Mouse (Mus musculus) heart, embryonic 13.5 days (tissue): ENCODE data around the gene Slc22a15. TPM values are rescaled to one million over a fixed set of nuclear protein-coding genes. Genes with fewer than 3 reads are reported as not detected.

ENCODE experiments used
- ATAC-seq: fragments of 200-750 bp; cut with Nextera tagmentation; 2 replicates; pipeline ENCODE4 v1.8.0; 2017; ENCODE audit warnings: moderate TSS enrichment; ENCODE audit not compliant: insufficient number of reproducible peaks, low FRiP score, low TSS enrichment; ENCODE audit errors: extremely low read depth
- H3K27ac ChIP-seq: fragments of 300-500 bp; sonication (generic); replicated peaks from 2 replicates; pipeline ENCODE4 v1.5.1; 2015; ENCODE audit warnings: moderate library complexity, mild to moderate bottlenecking, inconsistent platforms
- H3K27me3 ChIP-seq: fragments of 300-500 bp; sonication (generic); replicated peaks from 2 replicates; pipeline ENCODE4 v1.6.1; 2015; ENCODE audit warnings: mild to moderate bottlenecking, inconsistent platforms
- H3K36me3 ChIP-seq: fragments of 300-500 bp; sonication (generic); 2 replicates; pipeline ENCODE4 v1.6.1; 2015; ENCODE audit warnings: mild to moderate bottlenecking, inconsistent platforms
- H3K4me1 ChIP-seq: fragments of 300-500 bp; sonication (generic); 2 replicates; pipeline ENCODE4 v1.6.1; 2015; ENCODE audit warnings: inconsistent platforms
- H3K4me2 ChIP-seq: fragments of 300-500 bp; sonication (generic); 2 replicates; pipeline ENCODE4 v1.6.1; 2015; ENCODE audit warnings: inconsistent platforms, mild to moderate bottlenecking, moderate library complexity
- H3K4me3 ChIP-seq: fragments of 300-500 bp; sonication (generic); 2 replicates; pipeline ENCODE4 v1.5.1; 2015; ENCODE audit warnings: moderate library complexity, mild to moderate bottlenecking, inconsistent platforms
- H3K9ac ChIP-seq: fragments of 300-500 bp; sonication (generic); 2 replicates; pipeline ENCODE4 v1.6.1; 2015; ENCODE audit warnings: inconsistent platforms, mild to moderate bottlenecking, moderate library complexity
- H3K9me3 ChIP-seq: fragments of 300-500 bp; sonication (generic); 2 replicates; pipeline ENCODE4 v1.6.1; 2016; ENCODE audit warnings: inconsistent platforms
- WGBS: fragments of 180-500 bp; shearing (Covaris S2); methylation state at CpG from one replicate; pipeline ENCODE4 v1.1.7; 2015; ENCODE audit warnings: mixed read lengths; 5-methylcytosine and 5-hydroxymethylcytosine counted together
- polyA plus RNA-seq: library from polyadenylated mRNA; unstranded; fragments of >200 nt; fragmentation: Nextera tagmentation; extraction: Ambion mirVana; gene quantifications from 2 replicates; pipeline ENCODE4 v1.2.1, GENCODE M21; 2015

The Slc22a15 gene
- polyA plus RNA-seq, 1 experiment from 2014 or later: 5.2 TPM

DNA sequence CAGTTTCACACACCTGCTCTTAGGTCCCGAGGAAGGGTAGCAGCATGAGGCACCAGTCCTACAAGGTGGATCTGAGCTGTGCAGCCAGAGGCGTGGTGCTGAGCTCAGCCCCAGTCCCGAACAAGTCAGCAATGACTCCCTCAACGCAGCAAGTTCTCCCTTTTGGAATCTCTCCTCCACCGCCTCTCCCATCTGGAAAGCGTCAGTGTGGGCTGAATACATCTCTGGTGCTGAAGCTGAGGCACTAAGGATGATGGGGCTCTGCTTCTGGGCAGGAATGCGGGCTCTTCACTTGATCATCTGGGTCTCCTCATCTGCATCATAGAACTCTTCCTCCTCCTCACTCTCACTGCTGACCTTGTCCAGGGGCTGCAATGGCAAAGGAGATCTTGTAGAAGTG lies 64.1 kb downstream of the Slc22a15 start:
- H3K4me2 ChIP-seq: no peak overlapping the region
- no peak for ATAC-seq
- no peak overlapping the region for H3K4me3 ChIP-seq
- peaks cover 70% of the 10 kb centered on the region for H3K36me3 ChIP-seq
- WGBS: 56% methylated on average over 7 of the region's 7 CpGs
- H3K4me1 ChIP-seq: no peaks in the 10 kb centered on the region
- H3K27me3 ChIP-seq: no peaks in the 10 kb centered on the region
- no peak overlapping the region for H3K9ac ChIP-seq
- H3K9me3 ChIP-seq: no peaks in the 10 kb centered on the region
- H3K27ac ChIP-seq: no peak overlapping the region

DNA sequence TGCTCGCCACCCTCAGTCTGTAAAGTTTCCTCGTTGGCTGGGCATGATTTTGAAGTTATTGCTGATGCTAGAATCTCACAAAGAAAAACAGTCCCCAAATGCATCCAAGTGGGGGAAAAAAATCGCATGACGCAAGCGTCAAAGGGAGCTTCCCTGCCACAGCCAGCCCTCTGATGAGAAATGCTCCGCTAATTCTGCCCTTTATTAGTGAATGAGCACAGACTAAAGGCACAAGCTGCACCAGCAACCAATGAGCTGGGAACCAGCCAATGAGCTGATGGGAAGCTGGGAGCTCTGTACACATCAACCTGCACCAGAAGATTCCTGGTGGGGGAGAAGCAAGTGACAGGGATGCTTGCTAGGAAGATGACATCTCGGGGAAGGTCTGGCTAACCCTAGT lies 64.5 kb downstream of the Slc22a15 start:
- WGBS: 85% methylated on average over 7 of the region's 7 CpGs
- no peak for ATAC-seq

DNA sequence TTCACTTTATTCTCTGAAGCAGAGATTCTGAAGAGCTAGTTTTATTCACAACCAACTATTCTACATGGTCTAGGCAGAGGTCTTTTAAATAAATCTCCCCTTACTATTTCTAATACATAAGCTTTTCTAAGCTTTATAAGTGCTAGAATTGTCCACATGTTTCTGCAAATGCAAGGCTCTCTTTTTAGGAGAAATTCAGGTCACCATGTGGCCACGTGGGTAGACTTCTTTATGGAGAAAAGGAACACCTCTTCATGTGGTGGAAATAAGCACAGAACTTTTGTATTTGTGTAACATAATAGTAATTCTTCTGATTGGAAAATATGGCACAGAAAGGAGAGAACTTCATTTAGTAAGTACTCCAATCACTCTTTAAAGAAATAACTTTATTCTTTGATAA lies 70.2 kb downstream of the Slc22a15 start:
- Histone ChIP-seq H3K9me3 (no peaks in the 10 kb centered on the region), H3K36me3 (peaks cover 18% of the 10 kb centered on the region), H3K27me3 (no peaks in the 10 kb centered on the region), H3K4me1 (peaks cover 10% of the 10 kb centered on the region), H3K9ac (no peak overlapping the region), H3K4me3 (no peak overlapping the region), H3K4me2 (no peak overlapping the region), H3K27ac (no peak overlapping the region)
- ATAC-seq: no peak
- WGBS: 66% methylated on average over 1 of the region's 1 CpGs

More for the DNA sequence above, 64.5 kb downstream of the Slc22a15 start:
- no peaks in the 10 kb centered on the region for H3K4me1 ChIP-seq
- no peak overlapping the region for H3K4me3 ChIP-seq
- no peaks in the 10 kb centered on the region for H3K27me3 ChIP-seq
- H3K27ac ChIP-seq: no peak overlapping the region
- H3K4me2 ChIP-seq: no peak overlapping the region
- peaks cover 70% of the 10 kb centered on the region for H3K36me3 ChIP-seq
- no peak overlapping the region for H3K9ac ChIP-seq
- H3K9me3 ChIP-seq: no peaks in the 10 kb centered on the region

DNA sequence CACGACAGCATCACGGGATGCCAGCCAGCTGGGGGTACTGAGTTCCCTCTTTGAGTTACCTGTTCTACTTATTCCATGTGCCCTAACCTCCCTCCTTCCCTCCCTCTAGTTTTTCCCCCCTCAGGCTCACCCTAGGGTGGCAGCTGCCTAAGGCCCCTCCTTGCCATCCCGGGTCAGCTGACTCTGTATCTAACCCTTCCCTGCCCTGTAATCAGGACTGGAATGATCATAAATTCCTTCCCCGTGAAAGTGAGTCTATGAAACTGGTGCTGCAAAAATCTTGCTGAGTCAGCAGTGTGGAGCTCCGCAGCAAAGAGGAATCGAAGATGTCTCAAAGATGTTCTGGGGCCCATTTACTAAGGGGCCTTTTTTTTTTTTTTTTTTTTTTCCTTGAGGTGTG lies 72.9 kb downstream of the Slc22a15 start:
- no peak overlapping the region for H3K4me3 ChIP-seq
- ATAC-seq: no peak
- 60% methylated on average over 6 of the region's 6 CpGs for WGBS

DNA sequence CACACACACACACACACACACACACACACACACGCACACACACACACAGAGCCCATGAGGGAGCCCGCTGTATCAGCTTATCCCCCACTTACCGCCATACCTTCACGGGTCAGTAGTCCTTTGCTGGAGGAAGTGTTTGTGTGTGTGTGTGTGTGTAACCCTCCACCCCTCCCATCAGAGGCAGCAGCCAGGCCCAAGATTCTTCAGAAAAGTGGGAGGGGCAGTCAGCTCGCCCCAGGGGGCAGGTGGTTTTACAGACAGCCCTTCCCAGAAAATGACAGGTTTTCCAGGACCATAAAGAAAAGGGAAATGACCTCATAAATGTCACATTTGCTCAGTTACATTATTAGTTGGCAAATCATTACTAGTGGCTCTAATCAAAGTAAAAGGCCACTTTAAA lies 75.4 kb downstream of the Slc22a15 start, which contains the start of gene Mab21l3:
Mab21l3 (minus strand) TSS at position 144 of the 400 bp plus-strand sequence.
- no peak within 1 kb of the TSS for H3K4me3 ChIP-seq
- 77% methylated on average over 5 of the region's 5 CpGs for WGBS
- H3K4me2 ChIP-seq: no peak within 1 kb of the TSS
- H3K4me1 ChIP-seq: peaks cover 10% of the 10 kb centered on the region
- no peaks in the 10 kb centered on the region for H3K36me3 ChIP-seq
- no peak within 1 kb of the TSS for H3K27ac ChIP-seq
- H3K9ac ChIP-seq: no peak within 1 kb of the TSS
- no peaks in the 10 kb centered on the region for H3K9me3 ChIP-seq
- H3K27me3 ChIP-seq: no peaks in the 10 kb centered on the region
- no peak for ATAC-seq

More for the DNA sequence above, 72.9 kb downstream of the Slc22a15 start:
- Histone ChIP-seq H3K9me3 (no peaks in the 10 kb centered on the region), H3K4me2 (no peak overlapping the region), H3K4me1 (peaks cover 10% of the 10 kb centered on the region), H3K27me3 (no peaks in the 10 kb centered on the region), H3K27ac (no peak overlapping the region), H3K9ac (no peak overlapping the region), H3K36me3 (0 out of 2 replicates have a peak, but pooled peaks cover 3% of the 10 kb centered on the region)

DNA sequence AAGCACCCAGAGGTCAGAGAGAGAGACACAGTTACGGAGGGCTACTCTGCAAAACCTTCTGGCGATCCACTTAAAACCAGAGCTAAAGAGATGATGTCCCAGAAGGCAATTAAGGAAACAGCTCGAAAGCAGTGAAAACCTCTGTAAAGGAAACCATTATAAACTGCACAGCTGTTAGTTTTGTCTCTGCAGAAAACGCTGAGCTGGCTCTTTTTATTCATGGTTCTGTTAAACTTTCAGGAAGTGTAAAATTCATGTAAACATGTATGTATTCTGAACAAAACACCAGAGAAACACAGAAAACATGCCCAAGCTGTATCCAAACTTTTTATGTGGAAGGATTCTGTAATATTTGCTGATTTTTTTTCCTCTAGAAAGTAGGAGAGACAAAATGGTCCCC lies 78.2 kb downstream of the Slc22a15 start:
- H3K4me2 ChIP-seq: no peak overlapping the region
- no peak overlapping the region for H3K27ac ChIP-seq
- H3K4me1 ChIP-seq: no peaks in the 10 kb centered on the region
- H3K4me3 ChIP-seq: no peak overlapping the region
- no peak overlapping the region for H3K9ac ChIP-seq
- H3K36me3 ChIP-seq: no peaks in the 10 kb centered on the region
- no peaks in the 10 kb centered on the region for H3K9me3 ChIP-seq
- no peak for ATAC-seq
- WGBS: 70% methylated on average over 4 of the region's 4 CpGs
- H3K27me3 ChIP-seq: no peaks in the 10 kb centered on the region

DNA sequence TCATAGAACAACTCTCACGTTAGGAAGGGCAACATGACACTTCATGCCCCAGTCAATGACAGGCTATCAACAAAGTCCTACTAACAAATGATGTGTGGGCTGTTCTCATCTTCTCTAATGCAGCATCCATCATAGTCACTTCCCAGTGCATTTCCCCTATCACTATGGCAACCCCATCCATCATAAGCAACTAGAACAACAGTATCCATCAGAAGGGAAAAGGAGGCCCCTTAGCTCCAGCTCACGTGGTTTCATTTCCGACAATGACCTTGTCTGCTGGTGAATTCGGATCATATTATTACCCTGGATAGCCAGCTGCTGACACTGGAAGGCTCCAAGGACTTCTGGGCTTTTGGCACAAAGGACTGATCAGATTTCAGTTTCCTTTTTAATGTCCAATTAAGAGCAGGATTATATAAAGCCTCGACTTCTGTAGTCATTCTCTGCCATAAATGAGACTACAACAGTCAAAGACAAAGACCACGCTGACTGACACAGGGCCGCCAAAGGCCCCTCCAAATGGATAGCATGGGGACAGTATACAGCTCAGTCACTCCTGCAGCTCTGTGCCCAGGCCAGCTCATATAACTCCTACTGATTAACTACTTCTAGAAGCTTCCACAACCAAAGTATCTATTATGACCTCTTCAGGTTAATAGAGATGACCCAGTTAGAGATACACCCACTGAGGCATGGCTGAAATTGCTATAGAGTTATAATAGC lies 81.7 kb downstream of the Slc22a15 start:
- H3K27me3 ChIP-seq: no peaks in the 10 kb centered on the region
- ATAC-seq: no peak
- no peaks in the 10 kb centered on the region for H3K9me3 ChIP-seq
- H3K4me2 ChIP-seq: no peak overlapping the region
- H3K4me3 ChIP-seq: no peak overlapping the region
- no peak overlapping the region for H3K27ac ChIP-seq
- no peaks in the 10 kb centered on the region for H3K4me1 ChIP-seq
- H3K9ac ChIP-seq: no peak overlapping the region
- WGBS: 72% methylated on average over 7 of the region's 7 CpGs
- no peaks in the 10 kb centered on the region for H3K36me3 ChIP-seq

DNA sequence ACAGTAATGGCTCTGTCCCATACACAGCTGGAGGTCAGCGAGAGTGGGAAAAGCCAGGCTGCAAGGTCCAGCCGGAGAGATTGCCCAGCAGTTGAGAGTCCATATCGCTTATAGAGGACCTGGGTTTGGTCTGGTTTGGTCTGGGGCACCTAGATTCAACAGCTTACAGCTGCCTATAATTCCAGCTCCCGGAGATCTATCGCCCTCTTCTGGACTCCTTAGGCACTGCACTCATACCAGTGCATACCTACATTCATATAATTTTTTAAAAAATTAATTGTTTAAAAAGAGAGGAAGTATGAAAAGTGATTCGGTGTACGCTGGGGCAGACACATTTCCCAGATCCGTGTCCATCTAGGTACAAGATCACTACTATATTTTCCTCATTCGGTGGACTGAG lies 84.9 kb downstream of the Slc22a15 start:
- 81% methylated on average over 9 of the region's 9 CpGs for WGBS
- ATAC-seq: no peak
- no peak overlapping the region for H3K4me3 ChIP-seq
- H3K36me3 ChIP-seq: no peaks in the 10 kb centered on the region
- H3K27me3 ChIP-seq: no peaks in the 10 kb centered on the region
- H3K27ac ChIP-seq: no peak overlapping the region
- no peak overlapping the region for H3K4me2 ChIP-seq
- H3K4me1 ChIP-seq: peaks cover 20% of the 10 kb centered on the region
- H3K9me3 ChIP-seq: no peaks in the 10 kb centered on the region
- no peak overlapping the region for H3K9ac ChIP-seq

DNA sequence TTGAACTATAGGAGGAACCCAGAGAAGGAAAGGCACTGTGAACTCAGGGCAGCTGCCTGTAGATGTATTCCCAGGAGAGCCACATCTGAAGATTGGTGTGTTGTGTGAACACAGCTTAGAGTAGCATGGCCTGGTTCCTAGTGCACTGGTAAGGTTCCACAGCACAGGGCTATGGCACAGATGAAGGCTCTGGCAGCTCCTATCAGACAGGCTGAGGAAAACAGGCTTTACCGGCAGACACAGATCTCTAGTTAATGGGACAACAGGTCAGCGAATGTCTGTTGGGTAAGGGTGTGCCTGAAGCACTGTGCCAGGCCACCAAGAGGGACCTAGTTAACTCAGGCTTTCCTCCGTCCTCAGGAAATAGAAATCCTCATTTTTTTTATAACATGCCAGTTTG lies 87.3 kb downstream of the Slc22a15 start:
- H3K9ac ChIP-seq: no peak overlapping the region
- 70% methylated on average over 3 of the region's 3 CpGs for WGBS
- no peaks in the 10 kb centered on the region for H3K27me3 ChIP-seq
- H3K36me3 ChIP-seq: no peaks in the 10 kb centered on the region
- peaks cover 22% of the 10 kb centered on the region for H3K4me1 ChIP-seq
- no peak overlapping the region for H3K4me3 ChIP-seq
- no peak overlapping the region for H3K4me2 ChIP-seq
- no peak for ATAC-seq
- no peaks in the 10 kb centered on the region for H3K9me3 ChIP-seq
- H3K27ac ChIP-seq: 0 out of 2 replicates have a peak overlapping the region, but pooled peaks have one; percentile 30

DNA sequence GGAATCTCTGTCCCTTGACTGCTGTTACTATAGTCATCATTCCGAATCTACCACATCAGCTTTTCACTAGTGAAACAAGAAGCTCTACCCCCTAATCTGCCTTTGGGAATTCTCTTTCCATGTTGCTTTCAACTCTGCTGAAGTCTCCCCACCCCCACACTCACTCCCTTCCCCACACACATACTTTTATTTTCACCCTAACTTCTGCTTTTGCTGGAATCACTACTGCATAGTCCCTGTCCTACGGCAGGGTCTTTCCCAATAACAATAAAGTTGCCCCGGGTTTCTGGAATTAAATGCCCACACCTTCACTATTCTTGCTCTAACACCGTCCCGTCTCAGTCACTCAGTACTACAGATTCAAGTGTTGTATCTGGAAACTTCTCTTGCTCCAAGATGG lies 87.7 kb downstream of the Slc22a15 start:
- H3K27ac ChIP-seq: peak overlapping the region; percentile 30; the same call in 1 of the 2 replicates
- ATAC-seq: no peak
- peak overlapping the region; percentile 62 for H3K4me2 ChIP-seq
- no peaks in the 10 kb centered on the region for H3K36me3 ChIP-seq
- H3K4me1 ChIP-seq: peaks cover 26% of the 10 kb centered on the region
- H3K4me3 ChIP-seq: peak overlapping the region; percentile 31
- 71% methylated on average over 5 of the region's 5 CpGs for WGBS
- peak overlapping the region; percentile 54; the same call in 1 of the 2 replicates for H3K9ac ChIP-seq
- no peaks in the 10 kb centered on the region for H3K27me3 ChIP-seq
- H3K9me3 ChIP-seq: no peaks in the 10 kb centered on the region

DNA sequence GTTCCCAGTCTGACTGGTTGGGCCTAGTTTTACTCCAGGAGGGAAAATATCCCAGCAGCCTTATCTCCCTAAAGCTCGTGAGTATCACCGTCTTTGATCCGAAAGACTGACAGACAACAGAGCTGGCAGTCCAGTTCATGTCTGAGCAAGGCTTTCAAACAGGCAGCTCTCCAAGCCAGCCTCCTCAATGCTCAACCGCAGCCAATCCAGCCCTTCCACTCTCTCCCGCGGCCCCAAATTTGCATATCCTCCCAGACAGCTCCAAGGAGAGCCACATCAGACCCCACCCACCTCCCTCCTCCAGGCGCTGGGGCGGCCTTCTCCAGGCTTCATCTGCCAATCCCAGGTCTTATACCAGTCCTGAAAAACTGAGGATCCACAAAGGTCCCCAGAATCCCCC lies 88.2 kb downstream of the Slc22a15 start:
- H3K4me2 ChIP-seq: peak overlapping the region; percentile 62
- H3K4me1 ChIP-seq: peaks cover 28% of the 10 kb centered on the region
- H3K36me3 ChIP-seq: no peaks in the 10 kb centered on the region
- H3K9ac ChIP-seq: peak overlapping the region; percentile 54
- ATAC-seq: no peak
- H3K4me3 ChIP-seq: peak overlapping the region; percentile 31
- no peaks in the 10 kb centered on the region for H3K27me3 ChIP-seq
- 0% methylated on average over 8 of the region's 8 CpGs for whole genome bisulfite sequencing
- H3K27ac ChIP-seq: peak overlapping the region; percentile 30
- H3K9me3 ChIP-seq: no peaks in the 10 kb centered on the region
